Mouse (Mus musculus) activated CD4-positive, CD25-positive, alpha-beta regulatory T cell, adult 4 months (primary cell): ENCODE data around the gene F830045P16Rik. TPM values are rescaled to one million over a fixed set of nuclear protein-coding genes. Genes with fewer than 3 reads are reported as not detected.
"Not testable (repeated sequence)": the region's sequence is repeated elsewhere in the genome, so short reads cannot be mapped to it uniquely, and the experiment has no call there.

Experiments
- ATAC-seq: one replicate; pipeline ENCODE4 v1.8.0; 2017
- polyA plus RNA-seq, 2 experiments: library from polyadenylated mRNA; unstranded; fragments of 100-300 nt; shearing (Covaris generic); gene quantifications; one replicate each; pipeline ENCODE4 v1.2.1; 2017

F830045P16Rik gene
- polyA plus RNA-seq, 2 experiments from 2014 or later: not detected

DNA sequence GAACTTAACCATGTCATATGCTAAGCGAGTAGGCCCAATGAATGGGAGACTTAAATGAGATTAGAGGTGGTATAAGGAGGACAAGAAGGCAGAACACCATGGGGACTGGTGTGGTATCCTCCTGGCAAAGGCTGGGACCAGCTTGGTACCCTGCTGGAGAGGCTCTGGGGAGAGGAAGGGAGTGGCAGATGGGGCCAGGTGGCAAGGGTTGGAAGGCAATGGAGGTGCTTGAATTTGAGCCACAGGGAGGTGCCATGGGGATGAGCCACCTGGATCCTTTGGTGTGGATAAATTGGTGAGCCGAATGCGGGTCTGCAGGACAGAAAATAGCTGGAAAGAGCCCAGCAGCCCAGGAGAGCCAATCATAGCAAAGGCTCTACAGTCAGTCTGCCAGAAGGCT is 8.5 kb upstream of the F830045P16Rik start:
- ATAC-seq: no peak

DNA sequence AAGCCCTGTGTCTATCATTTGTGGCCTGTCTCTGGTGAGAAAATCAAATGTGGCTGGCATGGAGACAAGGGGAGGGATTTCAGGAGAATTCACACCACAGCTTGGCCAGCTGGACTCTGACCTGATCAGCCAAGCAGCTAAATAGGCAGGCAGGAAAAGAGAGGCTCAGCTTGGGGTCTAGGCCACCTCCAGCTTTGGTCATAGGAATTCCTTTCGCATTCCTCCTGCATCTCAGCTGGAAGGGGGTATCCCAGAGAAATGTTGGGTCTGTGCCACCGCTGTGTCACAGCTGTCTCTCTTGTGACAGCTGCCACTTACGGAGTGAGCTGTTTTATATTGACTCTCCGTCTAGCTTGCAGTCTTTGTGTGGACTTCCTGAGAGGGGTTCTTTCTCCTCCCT is 8.0 kb upstream of the F830045P16Rik start:
- no peak for ATAC-seq

DNA sequence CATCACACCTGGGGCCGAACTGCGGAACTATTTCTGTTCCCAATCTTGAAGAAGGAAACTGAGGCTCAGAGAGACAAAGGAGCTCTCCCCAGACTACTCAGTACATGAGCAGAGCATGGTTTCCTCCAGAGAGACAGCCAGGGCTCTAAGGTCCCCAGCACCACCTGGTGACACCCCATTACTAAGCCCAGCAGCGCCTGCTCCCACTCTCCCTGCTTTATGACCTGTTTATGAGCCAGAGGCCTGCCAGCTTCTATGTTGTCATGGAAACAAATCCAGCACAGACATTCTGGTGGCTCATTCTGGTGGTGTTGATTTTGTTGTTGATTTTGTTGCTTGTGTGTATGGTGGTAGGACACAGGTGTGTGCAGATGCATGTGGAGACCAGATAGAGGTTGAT is 3.6 kb upstream of the F830045P16Rik start:
- no peak for ATAC-seq

DNA sequence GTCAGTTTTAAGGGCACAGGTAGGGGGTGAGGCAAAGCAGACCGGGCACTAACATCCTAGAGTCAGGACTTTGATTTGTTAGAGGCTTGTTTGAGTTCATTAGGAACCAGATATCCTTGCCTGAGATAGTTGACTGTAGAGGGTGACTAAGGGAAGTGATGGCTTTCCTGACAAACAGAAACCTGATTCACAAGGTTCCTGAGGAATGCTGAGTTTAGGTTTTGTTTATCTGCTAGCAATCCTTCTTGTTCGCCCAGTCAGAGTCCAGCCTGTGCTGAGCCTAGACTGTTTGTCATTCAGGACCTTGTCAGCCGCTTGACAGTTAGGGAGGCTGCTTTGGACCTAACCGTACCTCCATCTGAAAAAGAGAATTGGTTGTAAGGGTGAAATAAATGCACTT is 2.8 kb upstream of the F830045P16Rik start:
- ATAC-seq: no peak

DNA sequence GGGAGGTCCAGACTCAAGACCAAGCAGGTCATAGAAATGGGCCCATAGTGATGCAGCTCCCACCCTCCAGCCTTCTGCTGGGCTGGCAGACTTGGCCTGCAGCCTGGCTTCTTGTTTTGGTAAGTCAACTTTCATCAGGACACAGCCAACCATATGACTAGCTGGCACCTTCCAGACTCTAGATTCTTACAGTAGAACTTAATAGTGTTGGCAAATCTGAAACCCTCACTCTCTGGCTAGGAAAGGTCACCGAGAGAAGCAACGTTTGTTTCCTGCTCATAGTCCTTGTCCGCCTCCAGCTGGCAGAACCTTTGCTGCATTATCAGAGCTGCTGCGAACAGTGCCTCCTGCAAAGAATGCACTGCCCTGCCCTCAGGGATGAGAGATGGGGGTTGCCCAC is 1.5 kb upstream of the F830045P16Rik start:
- no peak for ATAC-seq

DNA sequence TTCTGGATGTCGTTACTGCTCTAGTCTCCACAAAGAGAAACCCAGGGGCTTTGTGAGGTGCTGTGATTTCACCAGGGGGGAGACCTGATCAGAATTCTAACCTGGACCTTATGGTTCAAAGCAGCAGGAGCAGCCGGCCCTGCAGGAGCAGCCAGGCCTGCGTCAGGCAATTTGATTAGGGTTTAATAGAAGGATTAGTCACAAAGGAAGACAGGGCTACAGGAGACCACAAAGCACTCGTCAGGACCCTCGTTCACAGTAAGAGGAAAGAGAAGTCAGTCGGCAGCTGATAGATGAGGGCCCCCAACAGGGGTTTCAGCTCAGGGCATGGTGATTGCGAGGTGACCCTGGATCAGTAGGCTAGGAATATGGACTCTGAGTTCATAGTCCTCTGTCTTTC is 958 bp upstream of the F830045P16Rik start:
- ATAC-seq: no peak

DNA sequence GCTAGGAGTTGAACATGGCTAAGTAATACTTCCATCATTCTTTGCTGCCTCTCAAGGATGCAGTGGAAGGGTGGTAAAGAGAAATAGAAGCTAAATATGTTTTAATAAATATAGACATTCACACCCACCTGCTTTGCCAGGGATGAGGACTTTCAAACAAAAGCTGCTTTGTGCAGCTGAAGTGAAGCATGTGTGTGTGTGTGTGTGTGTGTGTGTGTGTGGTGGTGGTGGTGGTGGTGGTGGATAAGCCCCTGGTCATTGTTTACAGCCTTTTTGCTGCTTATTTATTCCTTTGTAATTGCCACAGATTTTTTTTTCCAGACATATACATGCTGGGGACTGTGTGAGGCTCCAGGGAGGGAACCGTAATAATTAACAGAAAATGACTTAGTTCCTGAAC is 524 bp upstream of the F830045P16Rik start:
- no peak for ATAC-seq

DNA sequence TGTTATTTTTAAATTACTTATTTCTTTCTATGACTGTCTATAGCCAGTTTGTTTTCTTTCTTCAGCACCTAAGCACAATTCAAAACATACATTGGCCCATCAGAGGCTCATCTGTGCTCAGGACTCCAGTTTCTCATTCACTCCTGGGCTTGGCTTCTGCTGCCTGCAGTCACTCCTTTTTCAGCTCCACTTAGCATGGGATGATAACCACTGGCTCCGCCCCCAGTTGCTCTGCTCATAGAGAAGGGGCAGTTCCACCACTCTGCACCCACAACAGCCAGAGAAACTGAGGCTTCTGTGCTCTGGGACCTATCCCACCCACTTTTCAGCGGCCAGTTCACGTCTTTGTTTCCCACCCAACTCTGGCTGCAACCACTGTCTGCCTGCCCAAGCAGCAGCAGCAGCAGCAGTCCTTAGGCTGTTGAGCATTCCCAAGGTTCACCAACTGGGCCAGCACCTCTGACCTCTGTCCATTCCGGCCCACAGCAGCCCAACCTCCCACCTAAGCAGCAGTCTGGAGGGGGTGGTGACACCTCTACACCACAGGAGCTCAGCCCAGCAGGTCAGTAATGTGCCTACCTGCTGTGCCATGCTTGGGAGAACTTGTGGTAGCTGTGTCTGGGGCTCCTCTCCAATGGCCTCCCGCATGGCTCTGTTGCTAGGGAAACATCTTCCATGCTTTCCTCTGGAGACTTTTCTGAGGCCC is 1.4 kb downstream of the F830045P16Rik start:
- no peak for ATAC-seq

DNA sequence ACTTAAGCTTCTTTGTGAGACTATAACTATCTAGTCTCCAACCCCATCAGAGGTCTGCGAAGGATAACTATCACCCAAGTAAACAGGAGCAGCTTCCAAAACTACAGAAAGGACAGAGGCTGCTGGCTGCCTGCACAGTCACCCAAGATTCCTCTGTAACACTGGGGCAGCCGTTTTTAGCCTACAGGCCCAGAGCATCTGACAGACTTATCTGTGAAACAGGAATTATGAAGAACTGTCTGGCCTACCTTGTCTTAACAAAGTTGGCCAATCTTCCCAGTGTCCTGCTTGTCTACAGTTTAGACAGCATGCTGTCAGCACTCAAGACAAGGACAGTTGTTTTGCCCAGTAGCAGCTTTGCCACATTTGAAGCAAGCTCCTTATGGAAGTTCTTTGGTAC is 4.5 kb downstream of the F830045P16Rik start:
- ATAC-seq: no peak

DNA sequence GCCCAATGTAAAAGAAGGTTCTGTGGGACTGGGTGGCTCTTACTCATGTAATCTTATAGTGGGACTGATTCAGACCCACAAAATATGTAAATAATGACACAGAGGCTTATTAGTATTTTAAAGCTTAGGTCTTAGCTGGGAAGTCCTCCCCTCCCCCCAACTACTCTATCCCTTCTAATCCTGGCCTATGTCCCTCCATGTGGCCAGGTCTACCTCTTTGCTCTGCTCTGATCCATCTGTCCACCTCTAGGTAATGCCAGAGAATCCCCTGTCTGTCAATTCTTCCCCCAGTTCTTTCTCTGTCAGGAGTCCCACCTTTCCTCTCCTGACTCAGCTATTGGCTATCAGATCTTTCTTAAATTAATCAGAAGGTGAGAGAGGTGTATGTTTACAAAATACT is 5.3 kb downstream of the F830045P16Rik start:
- no peak for ATAC-seq

DNA sequence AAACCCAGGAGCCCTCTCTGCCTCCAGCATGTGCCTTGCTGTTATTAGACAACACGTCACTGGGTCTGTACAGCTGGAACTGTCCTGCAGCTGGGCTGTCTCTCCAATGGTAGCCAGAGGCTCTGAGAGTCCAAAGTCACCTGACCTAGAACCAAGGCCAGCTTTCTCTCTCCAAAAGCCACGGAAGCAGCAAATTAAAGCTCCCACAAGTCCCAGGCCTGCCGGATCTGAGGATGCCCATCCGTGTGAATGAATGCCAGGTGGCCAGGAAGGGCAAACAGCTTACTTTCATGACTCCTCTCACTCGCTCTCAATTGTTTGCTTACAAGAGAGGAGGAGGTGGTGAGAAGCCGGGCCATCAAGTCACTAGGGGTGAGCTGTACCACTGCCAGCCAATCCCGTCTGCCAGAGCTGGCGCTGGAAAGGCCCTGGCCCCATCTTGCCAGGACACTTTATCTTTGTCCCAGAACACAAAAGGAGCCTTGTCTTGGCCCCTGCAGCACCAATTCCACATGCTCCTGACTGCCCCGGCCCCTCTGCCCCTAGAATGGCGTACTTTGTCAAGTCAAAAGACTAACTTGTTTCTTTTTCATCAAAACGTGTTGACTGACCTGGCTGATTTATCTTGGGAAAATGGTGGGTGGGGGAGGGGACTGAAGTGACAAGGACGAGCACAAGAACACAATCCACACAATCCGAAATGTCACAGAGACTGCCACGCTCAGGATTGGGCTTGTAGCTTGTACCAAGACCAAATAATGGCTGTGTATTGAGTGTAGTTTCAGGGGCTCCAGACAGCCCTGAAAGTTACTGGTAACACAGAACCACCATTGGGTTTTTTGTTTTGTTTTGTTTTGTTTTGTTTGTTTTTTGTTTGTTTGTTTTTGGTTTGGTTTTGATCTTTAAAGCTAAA is 6.8 kb downstream of the F830045P16Rik start:
- ATAC-seq: no peak

DNA sequence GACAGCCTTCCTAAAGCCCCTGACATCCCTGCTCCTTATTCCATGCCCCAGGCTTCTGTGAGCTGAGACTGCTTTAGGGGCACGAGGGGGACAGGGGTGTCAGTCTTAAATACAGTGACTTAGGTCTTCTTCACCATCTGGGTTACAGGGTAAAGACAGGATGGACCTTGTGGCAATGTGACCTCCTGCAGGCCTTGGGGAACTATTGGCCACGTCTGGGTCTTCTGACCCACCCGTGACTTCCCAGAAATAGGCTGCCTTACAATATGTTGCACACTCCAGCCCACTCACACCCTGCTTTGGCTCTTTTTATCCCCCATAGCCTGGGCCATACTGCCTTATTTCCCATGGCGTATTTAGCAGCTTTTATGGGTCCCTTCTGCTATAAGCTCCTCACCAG is 8.5 kb downstream of the F830045P16Rik start:
- ATAC-seq: no peak

DNA sequence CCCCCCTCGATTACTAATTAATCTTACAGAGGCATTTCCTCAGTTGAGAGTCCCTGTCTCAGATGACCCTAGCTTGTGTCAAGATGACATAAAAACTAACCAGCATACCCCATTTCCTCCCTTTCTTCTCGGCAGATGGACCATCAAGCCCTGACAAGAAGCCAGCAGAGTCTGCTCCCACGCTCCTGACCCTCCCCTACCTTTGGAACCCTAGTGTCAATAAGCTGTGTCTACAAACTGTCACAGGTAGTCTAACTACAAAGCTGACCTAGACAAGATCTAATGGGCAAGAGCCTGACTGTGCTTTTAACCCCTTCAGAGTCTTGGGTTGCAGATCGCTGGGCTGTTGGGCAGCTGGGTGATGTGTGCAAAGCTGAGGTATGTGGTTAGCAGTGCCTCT is 10.1 kb downstream of the F830045P16Rik start:
- no peak for ATAC-seq

DNA sequence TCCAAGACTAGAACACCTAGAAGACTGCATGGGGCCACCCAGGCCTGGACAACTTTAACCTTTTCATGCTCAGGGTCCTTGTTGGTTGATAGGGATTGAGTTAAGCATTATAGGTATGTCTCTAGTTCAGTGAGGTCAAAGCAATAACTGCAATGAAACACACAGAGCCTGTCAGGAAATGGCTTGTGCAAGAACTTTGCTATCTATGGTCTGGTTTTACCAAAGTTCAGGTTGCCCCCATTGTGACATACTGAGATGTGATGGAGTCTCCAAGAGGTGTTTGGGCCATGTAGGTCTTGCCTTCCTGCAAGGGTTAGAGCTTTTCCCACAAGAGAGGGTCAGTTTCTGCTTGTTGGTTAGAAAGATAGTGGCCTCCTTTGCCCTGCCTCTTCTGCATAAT is 10.8 kb downstream of the F830045P16Rik start:
- no peak for ATAC-seq

DNA sequence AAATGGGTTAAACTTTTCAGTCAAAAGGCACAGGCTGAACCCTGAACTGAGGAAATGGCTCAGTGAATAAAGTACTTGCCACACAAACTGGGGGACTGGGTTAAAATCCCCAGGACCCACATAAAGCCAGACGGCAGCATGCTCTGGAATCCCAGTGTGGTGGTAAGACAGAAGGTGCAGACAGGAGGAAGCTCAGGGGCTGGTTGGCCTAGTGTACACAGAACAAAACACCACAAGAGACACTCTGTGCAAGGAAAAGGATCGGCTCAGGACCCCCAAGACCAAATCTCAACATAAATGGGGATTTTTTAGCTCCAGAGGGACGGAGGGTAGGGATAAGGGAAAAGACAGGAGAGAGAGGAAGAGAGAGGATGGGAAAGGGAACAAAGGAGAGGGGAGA is 17.9 kb downstream of the F830045P16Rik start:
- ATAC-seq: no peak

DNA sequence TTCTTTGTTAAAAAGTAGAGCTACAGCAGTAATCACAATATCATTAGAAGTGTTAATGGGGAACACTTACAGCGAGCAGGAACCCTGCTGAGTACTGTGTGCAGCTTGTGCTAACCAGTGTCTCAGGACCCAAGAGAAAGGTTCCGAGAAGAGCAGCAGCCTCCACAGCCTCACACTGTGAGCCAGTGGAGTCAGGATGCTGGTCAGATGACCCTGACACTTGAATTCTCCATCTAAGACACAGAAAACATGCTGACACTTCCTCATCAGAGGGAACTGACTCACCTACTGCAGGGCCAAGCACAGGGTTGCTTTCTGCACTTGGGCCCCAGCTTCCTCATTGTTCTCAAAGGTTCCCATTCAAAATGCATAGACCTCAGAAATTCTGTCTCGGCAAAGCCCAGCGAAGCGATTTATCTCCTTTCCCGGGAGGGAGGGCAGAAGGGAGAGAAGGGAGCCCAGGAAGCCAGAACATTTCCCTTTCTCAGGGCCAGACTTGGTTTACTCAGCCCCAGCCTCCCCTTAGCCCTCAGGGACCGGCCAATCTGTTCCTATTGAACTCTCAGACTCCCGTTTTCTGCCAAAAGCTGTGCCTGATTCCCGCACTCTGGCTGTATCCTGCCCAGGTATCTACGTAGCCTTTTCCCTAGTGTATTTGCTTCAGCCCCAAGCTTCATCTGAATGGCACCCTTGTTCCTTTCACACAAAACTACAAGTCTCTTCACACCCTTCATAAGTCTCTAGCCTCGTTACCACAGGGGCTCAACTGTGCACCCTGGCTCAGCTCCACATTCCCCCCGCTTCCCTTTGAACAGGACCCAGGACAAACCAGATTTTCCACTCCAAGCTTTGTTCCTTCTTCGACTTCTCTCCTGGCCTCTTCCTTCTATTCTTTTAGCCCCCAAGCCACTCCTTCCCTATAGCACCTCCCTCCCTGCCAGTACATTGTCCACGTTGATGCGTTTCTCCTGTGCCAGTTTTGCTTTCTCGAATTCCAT is 21.2 kb downstream of the F830045P16Rik start:
- ATAC-seq: no peak

DNA sequence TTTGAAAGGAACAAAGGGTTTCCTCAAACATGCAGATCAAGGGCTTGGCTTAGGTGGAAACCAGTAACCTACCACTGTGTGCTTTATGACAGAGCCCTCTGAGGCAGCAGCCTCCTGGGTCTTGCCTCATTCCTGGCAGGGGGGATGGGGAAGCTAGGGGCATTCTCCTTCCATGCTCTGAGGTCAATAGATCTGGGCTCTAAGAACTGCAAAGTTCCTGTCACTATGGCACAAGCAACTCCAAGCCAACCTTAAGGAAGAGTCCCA is 22.1 kb downstream of the F830045P16Rik start:
- no peak for ATAC-seq

DNA sequence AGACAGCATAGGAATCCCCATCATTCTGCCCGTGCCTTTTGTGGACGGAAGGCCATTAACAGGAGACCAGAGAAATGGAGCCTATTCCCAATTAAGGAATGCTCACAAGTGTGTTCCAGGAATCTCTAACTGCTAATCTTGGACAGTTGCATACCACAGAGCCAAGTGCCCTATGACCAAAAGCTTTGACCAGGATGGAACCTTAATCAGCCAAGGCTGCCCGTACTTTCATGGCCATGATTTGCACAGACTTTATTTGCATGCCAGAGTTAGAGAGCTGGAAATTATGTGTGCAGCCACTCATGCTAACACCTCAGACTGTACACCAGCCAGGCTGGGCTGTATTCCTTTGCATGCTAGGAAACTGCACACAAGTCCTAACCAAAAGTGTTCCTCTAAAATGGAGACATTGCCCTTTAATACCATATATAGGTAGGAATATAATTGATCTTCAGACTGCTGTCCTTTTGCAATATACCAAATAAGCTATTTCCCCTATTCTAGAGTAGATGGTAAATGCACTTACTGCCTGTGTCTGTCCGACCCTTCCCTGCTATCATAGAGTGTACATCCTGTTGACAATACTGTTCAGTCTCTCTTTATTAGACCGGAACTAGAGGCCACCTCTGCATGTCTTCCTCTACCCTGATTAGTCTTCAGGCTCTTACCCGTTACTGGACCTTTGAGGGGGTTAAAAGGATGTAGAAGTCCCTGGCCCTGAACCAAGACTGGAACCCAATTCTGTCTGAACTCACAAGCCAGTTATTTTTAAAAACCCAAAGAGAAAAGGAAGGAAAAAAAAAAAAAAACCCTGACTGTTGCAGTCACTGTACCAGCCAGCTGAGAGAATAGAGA is 22.6 kb downstream of the F830045P16Rik start:
- ATAC-seq: no peak

DNA sequence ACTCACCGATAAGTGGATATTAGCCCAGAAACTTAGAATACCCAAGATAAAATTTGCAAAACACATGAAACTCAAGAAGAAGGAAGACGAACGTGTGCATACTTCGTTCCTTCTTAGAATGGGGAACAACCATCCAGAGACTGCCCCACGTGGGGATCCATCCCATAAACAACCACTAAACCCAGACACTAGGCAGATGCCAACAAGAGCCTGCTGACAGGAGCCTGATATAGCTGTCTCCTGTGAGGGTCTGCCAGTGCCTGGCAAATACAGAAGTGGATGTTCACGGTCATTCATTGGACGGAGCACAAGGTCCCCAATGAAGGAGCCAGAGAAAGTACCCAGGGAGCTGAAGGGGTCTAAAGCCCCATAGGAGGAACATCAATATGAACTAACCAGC is 24.3 kb downstream of the F830045P16Rik start:
- ATAC-seq: not testable (repeated sequence)

DNA sequence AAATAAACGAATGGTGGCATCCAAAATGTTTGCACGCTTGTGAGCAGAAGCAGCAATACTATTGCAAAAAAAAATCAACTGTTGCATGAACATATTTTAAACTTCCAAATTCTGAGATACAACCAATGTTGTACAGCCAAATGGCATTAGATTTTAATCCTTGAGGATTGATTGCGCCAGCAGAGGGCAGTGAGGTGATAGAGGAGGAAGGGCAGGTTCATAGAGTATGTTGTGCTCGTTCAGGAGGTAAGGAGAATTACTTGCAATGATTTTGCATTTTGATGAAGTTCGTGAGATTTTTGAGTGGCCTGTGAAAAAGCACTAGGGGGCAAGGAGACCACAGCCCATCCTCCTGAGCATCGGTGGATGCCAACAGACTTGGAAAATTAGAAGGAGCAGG is 33.8 kb downstream of the F830045P16Rik start:
- ATAC-seq: no peak

DNA sequence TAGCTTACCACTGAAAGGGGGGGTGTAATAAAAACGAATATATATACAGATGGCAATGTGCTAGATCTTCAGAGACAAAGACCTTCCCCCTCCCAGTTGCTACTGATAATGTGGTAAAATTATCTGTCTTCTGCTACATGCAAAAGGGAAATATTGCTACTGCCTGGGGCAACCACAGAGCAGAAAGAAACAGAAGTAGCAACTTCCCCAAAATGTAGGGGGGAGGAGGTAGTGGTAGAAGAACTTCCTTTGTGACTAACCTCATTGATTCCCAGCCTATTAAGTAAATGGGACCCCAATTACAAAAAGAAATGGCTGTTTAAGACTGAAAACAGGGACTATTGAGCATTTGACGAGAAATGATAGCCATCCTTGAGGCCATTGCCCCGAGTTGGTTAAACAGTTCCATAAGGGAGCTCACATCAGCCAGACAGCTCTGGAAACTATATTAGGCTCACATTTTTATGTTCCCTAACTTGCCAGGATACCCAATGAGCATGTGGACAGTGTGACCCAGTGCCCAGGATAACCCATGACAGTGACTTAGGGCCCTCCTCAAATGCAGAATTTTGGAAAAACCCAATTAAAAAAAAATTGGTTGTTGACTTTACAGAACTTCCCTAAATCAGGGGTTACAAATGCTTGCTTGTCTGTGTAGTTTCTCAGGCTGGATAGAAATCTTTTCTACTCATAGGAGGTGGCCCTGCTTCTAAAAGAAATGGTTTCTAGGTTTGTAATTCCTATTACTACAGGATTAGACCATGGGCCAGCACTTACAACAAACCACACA is 46.7 kb downstream of the F830045P16Rik start:
- no peak for ATAC-seq
